Mouse (Mus musculus) lung, embryonic 14.5 days (tissue): ENCODE measurements around the gene Phb. TPM values are rescaled to one million over a fixed set of nuclear protein-coding genes. Genes with fewer than 3 reads are reported as not detected.

Experiments
- ATAC-seq: fragments of 200-750 bp; cut with Nextera tagmentation; 2 replicates; pipeline ENCODE4 v1.8.0; 2017; ENCODE audit warnings: mild to moderate bottlenecking, moderate TSS enrichment, moderate library complexity; ENCODE audit not compliant: insufficient read depth
- DNase-seq: peaks from one replicate; pipeline ENCODE4 v3.0.0-alpha.2; 2015
- H3K27ac ChIP-seq: fragments of 300-500 bp; sonication (generic); 2 replicates; pipeline ENCODE4 v1.5.1; 2014; ENCODE audit warnings: low read depth, mild to moderate bottlenecking, moderate library complexity
- H3K27me3 ChIP-seq: fragments of 300-500 bp; sonication (generic); 2 replicates; pipeline ENCODE4 v1.6.1; 2014; ENCODE audit warnings: low read length, control low read depth; ENCODE audit not compliant: insufficient read depth
- H3K36me3 ChIP-seq: fragments of 300-500 bp; sonication (generic); 2 replicates; pipeline ENCODE4 v1.6.1; 2014; ENCODE audit warnings: control low read depth; ENCODE audit not compliant: insufficient read depth
- H3K4me1 ChIP-seq: fragments of 300-500 bp; sonication (generic); 2 replicates; pipeline ENCODE4 v1.6.1; 2014; ENCODE audit warnings: antibody characterized with exemption, control low read depth; ENCODE audit not compliant: insufficient read depth
- H3K4me2 ChIP-seq: fragments of 300-500 bp; sonication (generic); 2 replicates; pipeline ENCODE4 v1.6.1; 2014; ENCODE audit warnings: mild to moderate bottlenecking
- H3K4me3 ChIP-seq: fragments of 300-500 bp; sonication (generic); 2 replicates; pipeline ENCODE4 v1.5.1; 2014; ENCODE audit warnings: low read depth, low read length
- H3K9ac ChIP-seq: fragments of 300-500 bp; sonication (generic); 2 replicates; pipeline ENCODE4 v1.6.1; 2014
- H3K9me3 ChIP-seq: fragments of 300-500 bp; sonication (generic); 2 replicates; pipeline ENCODE4 v1.6.1; 2016; ENCODE audit warnings: low read depth, low read length, control low read depth
- CTCF ChIP-seq: IDR thresholded peaks from 2 replicates; pipeline ENCODE4 v1.5.1; 2016; ENCODE audit warnings: antibody characterized with exemption, low read depth
- WGBS: fragments of 180-500 bp; shearing (Covaris S2); extraction: QIAGEN DNeasy Blood & Tissue Kit; methylation state at CpG from one replicate; pipeline ENCODE4 v1.1.7; 2014; 5-methylcytosine and 5-hydroxymethylcytosine counted together
- polyA plus RNA-seq: library from polyadenylated mRNA; unstranded; fragments of >200 nt; fragmentation: Nextera tagmentation; extraction: Ambion mirVana; gene quantifications from 2 replicates; pipeline ENCODE4 v1.2.1, GENCODE M21; 2014

Phb gene
- polyA plus RNA-seq, 1 experiment from 2014 or later = 252 TPM

DNA sequence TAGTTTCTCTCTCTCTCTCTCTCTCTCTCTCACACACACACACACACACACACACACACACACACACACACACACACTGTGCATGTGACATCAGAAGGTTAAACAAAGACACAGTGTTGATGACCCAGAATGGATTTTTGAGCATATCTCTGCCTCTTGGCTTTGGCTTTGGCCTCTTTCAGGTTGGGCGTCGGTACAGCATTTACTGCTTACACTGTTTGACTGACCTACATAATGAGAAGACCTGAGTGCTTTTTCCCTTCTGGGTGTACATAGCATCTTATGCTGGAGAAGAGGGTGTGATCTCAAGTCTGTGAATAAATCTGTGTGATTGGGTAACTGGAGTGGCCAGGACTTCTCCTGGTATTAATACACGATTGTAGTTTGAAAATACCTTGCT is 52.6 kb downstream of the Phb start:
- TF ChIP-seq CTCF = no peak
- Histone ChIP-seq H3K4me1 (peaks cover 7% of the 10 kb centered on the region), H3K4me2 (no peak overlapping the region), H3K36me3 (no peaks in the 10 kb centered on the region), H3K9me3 (no peaks in the 10 kb centered on the region), H3K27me3 (no peaks in the 10 kb centered on the region), H3K4me3 (no peak overlapping the region), H3K9ac (no peak overlapping the region), H3K27ac (no peak overlapping the region)
- DNase-seq (no peak), ATAC-seq (no peak)
- 77% methylated on average over 3 of the region's 3 CpGs for WGBS

- Histone ChIP-seq H3K9ac (no peak within 1 kb of the TSS), H3K36me3 (no peaks in the 10 kb centered on the region), H3K27ac (no peak within 1 kb of the TSS), H3K4me1 (no peaks in the 10 kb centered on the region), H3K4me2 (no peak within 1 kb of the TSS), H3K27me3 (no peaks in the 10 kb centered on the region), H3K4me3 (no peak within 1 kb of the TSS), H3K9me3 (no peaks in the 10 kb centered on the region)
- ATAC-seq (no peak), DNase-seq (no peak)
- 81% methylated on average over 5 of the region's 5 CpGs for WGBS
- TF ChIP-seq CTCF = no peak
Measured at GRCm38 (mm10) chr11:95723287-95723686, 56.5 kb downstream of the Phb start, which contains the start of gene B130006D01Rik. TSS of gene B130006D01Rik (plus strand) at chr11:95723587.

- no peak for ATAC-seq
- Histone ChIP-seq H3K9me3 (no peaks in the 10 kb centered on the region), H3K27me3 (no peaks in the 10 kb centered on the region), H3K4me3 (no peak overlapping the region), H3K9ac (no peak overlapping the region), H3K4me1 (no peaks in the 10 kb centered on the region), H3K36me3 (no peaks in the 10 kb centered on the region), H3K27ac (no peak overlapping the region), H3K4me2 (no peak overlapping the region)
- no peak for TF ChIP-seq CTCF
- WGBS = 88% methylated on average over 4 of the region's 4 CpGs
- no peak for DNase-seq
Measured at GRCm38 (mm10) chr11:95724466-95724865, 57.7 kb downstream of the Phb start.

GRCm38 (mm10) chr11:95726156-95726555 is 59.4 kb downstream of the Phb start:
- no peak overlapping the region for H3K9ac ChIP-seq
- ATAC-seq (no peak), DNase-seq (no peak)
- no peak for TF ChIP-seq CTCF
- H3K9me3 ChIP-seq = no peaks in the 10 kb centered on the region
- no peak overlapping the region for H3K27ac ChIP-seq
- H3K36me3 ChIP-seq = no peaks in the 10 kb centered on the region
- no peaks in the 10 kb centered on the region for H3K4me1 ChIP-seq
- H3K4me3 ChIP-seq = no peak overlapping the region
- WGBS = 78% methylated on average over 4 of the region's 4 CpGs
- H3K27me3 ChIP-seq = no peaks in the 10 kb centered on the region
- no peak overlapping the region for H3K4me2 ChIP-seq

GRCm38 (mm10) chr11:95727947-95728346 is 61.2 kb downstream of the Phb start:
- Histone ChIP-seq H3K36me3 (no peaks in the 10 kb centered on the region), H3K9me3 (no peaks in the 10 kb centered on the region), H3K27me3 (no peaks in the 10 kb centered on the region), H3K9ac (no peak overlapping the region), H3K4me2 (no peak overlapping the region), H3K27ac (no peak overlapping the region), H3K4me1 (no peaks in the 10 kb centered on the region), H3K4me3 (no peak overlapping the region)
- 83% methylated on average over 5 of the region's 5 CpGs for WGBS
- DNase-seq = no peak
- no peak for TF ChIP-seq CTCF
- ATAC-seq = no peak

- Histone ChIP-seq H3K9ac (no peak overlapping the region), H3K9me3 (no peaks in the 10 kb centered on the region), H3K27me3 (no peaks in the 10 kb centered on the region), H3K4me2 (no peak overlapping the region), H3K4me3 (no peak overlapping the region), H3K36me3 (no peaks in the 10 kb centered on the region), H3K27ac (no peak overlapping the region), H3K4me1 (no peaks in the 10 kb centered on the region)
- no peak for TF ChIP-seq CTCF
- WGBS = 83% methylated on average over 12 of the region's 12 CpGs
- DNase-seq = no peak
- no peak for ATAC-seq
Measured at GRCm38 (mm10) chr11:95728916-95729907, 62.5 kb downstream of the Phb start.

Other genes starting within 250 kb of the Phb start
- gene Nxph3, start 152.4 kb upstream of the Phb start, polyA plus RNA-seq = 0.18 and 0.28 TPM in 2 replicates
- gene Ngfr, start 79.2 kb upstream of the Phb start, polyA plus RNA-seq = 5.0 and 5.9 TPM in 2 replicates
- gene Zfp652, start 45.7 kb downstream of the Phb start, polyA plus RNA-seq = 12.4 and 13.6 TPM in 2 replicates
- gene B130006D01Rik, start 56.6 kb downstream of the Phb start, polyA plus RNA-seq = 2.1 and 2.3 TPM in 2 replicates
- 0.37 TPM in 1 of 2 replicates, not detected in the other for gene Phospho1, start 157.5 kb downstream of the Phb start, polyA plus RNA-seq
- gene Gngt2, start 170.3 kb downstream of the Phb start, polyA plus RNA-seq = 13.4 and 14.8 TPM in 2 replicates
- gene Abi3, start 175.5 kb downstream of the Phb start, polyA plus RNA-seq = 7.2 TPM in 2 replicates
- 0.11 and 0.18 TPM in 2 replicates for gene B4galnt2, start 247.9 kb downstream of the Phb start, polyA plus RNA-seq